Mouse (Mus musculus) midbrain, embryonic 12.5 days (tissue): ENCODE data around the gene Atp8b3. TPM values are rescaled to one million over a fixed set of nuclear protein-coding genes. Genes with fewer than 3 reads are reported as not detected.

Source experiments
- ATAC-seq: fragments of 200-750 bp; cut with Nextera tagmentation; 2 replicates; pipeline ENCODE4 v1.8.0; 2017; ENCODE audit warnings: low read depth, moderate TSS enrichment, moderate library complexity; ENCODE audit not compliant: low FRiP score
- H3K27ac ChIP-seq: fragments of 300-500 bp; sonication (generic); replicated peaks from 2 replicates; pipeline ENCODE4 v1.5.1; 2016; ENCODE audit warnings: mild to moderate bottlenecking
- H3K27me3 ChIP-seq: fragments of 300-500 bp; sonication (generic); 2 replicates; pipeline ENCODE4 v1.6.1; 2016; ENCODE audit warnings: mild to moderate bottlenecking
- H3K36me3 ChIP-seq: fragments of 300-500 bp; sonication (generic); 2 replicates; pipeline ENCODE4 v1.6.1; 2016
- H3K4me1 ChIP-seq: fragments of 300-500 bp; sonication (generic); 2 replicates; pipeline ENCODE4 v1.6.1; 2016
- H3K4me2 ChIP-seq: fragments of 300-500 bp; sonication (generic); replicated peaks from 2 replicates; pipeline ENCODE4 v1.6.1; 2016; ENCODE audit warnings: mild to moderate bottlenecking, moderate library complexity
- H3K4me3 ChIP-seq: fragments of 300-500 bp; sonication (generic); 2 replicates; pipeline ENCODE4 v1.5.1; 2016; ENCODE audit warnings: mild to moderate bottlenecking
- H3K9ac ChIP-seq: fragments of 300-500 bp; sonication (generic); replicated peaks from 2 replicates; pipeline ENCODE4 v1.6.1; 2016; ENCODE audit warnings: mild to moderate bottlenecking, moderate library complexity
- H3K9me3 ChIP-seq: fragments of 300-500 bp; sonication (generic); 2 replicates; pipeline ENCODE4 v1.6.1; 2016; ENCODE audit warnings: mild to moderate bottlenecking
- WGBS: fragments of 180-500 bp; shearing (Covaris S2); methylation state at CpG from one replicate; pipeline ENCODE4 v1.1.7; 2016; 5-methylcytosine and 5-hydroxymethylcytosine counted together
- polyA plus RNA-seq: library from polyadenylated mRNA; unstranded; fragments of >200 nt; fragmentation: Nextera tagmentation; extraction: Ambion mirVana; gene quantifications from 2 replicates; pipeline ENCODE4 v1.2.1, GENCODE M21; 2016

The Atp8b3 gene
- polyA plus RNA-seq, 1 experiment from 2014 or later, result 0.78 TPM

DNA sequence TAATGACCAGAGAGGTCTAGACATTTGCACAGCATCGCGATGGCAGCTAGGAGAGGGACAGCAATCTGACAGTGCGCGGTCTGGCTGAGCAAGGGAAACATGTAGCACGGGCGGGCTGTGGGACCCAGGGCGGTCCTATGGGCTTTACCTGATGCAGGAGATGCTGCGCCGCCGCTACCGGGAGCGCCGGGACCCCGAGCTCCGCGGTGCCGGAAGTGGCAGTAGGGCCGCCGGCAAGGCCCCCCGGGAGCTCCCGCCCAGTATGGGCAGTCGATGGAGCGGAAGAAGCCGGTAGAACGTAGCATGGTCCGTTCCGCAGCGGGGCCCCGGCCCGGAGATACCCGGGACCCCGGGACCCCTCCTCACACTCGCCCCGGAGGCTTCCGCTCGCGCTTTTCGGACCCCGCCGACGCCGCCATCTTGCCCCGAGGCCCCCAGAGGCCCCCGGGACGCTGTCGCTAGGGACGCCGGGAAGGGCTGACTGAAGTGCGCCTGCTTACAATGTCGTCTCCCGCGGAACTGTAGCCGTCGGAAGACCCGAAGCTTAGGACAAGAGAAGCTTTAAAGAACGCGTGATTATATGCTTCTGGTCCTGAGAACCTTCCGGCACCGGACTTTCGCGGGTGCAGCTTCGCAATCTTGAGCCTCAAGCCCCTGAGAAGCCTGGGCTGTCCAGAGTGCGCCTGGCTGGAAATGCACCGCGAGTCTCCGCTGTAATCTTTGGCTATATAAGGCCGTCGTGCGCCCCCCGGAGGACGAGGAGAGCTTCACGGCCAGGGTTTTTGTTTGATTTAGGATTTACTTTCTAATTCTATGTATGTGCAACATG is 22.4 kb upstream of the Atp8b3 start, which contains the start of gene Rexo1:
Rexo1 (minus strand) TSS at position 445 of the 829 bp plus-strand sequence.
- H3K27ac ChIP-seq, result peak within 1 kb of the TSS; percentile 87
- no peaks in the 10 kb centered on the region for H3K27me3 ChIP-seq
- H3K9me3 ChIP-seq, result no peaks in the 10 kb centered on the region
- under 1% methylated on average over 71 of the region's 72 CpGs for WGBS
- H3K9ac ChIP-seq, result peak within 1 kb of the TSS; percentile 89
- peak within 1 kb of the TSS; percentile 95 for H3K4me3 ChIP-seq
- H3K4me2 ChIP-seq, result peak within 1 kb of the TSS; percentile 93
- ATAC-seq, result peak; percentile 70
- H3K4me1 ChIP-seq, result peaks cover 45% of the 10 kb centered on the region
- no peaks in the 10 kb centered on the region for H3K36me3 ChIP-seq

DNA sequence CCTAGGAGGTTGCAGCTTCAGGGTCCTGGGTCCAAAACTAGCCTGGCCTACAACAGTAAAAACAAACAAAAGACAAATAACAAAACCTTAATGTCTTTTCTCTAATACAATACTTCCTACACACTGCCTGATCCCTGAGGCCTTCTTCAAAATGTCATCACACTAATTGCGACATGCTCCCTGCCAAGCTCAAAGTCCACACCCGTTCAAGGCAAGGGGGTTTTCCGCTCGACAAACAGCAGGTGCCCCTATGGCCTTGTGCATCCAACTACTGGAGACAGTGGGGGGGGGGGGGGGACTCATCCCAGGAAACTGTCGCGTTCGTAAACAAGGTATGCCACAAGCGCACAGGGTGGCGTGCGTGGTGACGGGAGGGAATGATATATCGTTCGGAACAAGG is 21.7 kb upstream of the Atp8b3 start:
- Histone ChIP-seq H3K27me3 (no peaks in the 10 kb centered on the region), H3K4me2 (peak overlapping the region; percentile 93), H3K27ac (no peak overlapping the region; the same call in 1 of the 2 replicates), H3K9ac (peak overlapping the region; percentile 89), H3K4me1 (peaks cover 38% of the 10 kb centered on the region), H3K9me3 (no peaks in the 10 kb centered on the region), H3K4me3 (peak overlapping the region; percentile 95), H3K36me3 (no peaks in the 10 kb centered on the region)
- 2% methylated on average over 13 of the region's 13 CpGs for WGBS
- ATAC-seq, result no peak; the same call in 1 of the 2 replicates

DNA sequence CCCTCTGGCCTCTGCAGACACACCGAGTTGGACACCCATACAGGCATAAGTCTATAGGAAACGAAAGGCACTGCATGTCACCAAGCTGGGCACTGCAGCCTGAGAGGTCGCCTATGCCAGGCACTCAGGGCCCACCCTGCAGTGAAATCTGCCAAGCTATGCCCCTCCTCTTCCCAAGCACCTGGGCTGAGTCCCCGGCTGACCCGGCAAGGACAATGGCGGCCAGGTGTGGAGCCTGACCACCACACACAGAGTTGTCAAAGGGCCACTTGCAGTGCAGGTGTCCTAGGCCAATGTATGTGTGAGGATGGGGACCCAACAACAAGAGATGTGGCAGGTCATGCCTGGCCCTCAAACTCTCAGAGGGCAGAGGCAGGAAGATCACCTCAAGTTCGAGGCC is 20.5 kb upstream of the Atp8b3 start:
- H3K9ac ChIP-seq, result no peak overlapping the region; the same call in 1 of the 2 replicates
- H3K4me1 ChIP-seq, result peaks cover 37% of the 10 kb centered on the region
- H3K4me2 ChIP-seq, result no peak overlapping the region
- no peaks in the 10 kb centered on the region for H3K27me3 ChIP-seq
- H3K36me3 ChIP-seq, result no peaks in the 10 kb centered on the region
- H3K27ac ChIP-seq, result no peak overlapping the region
- H3K9me3 ChIP-seq, result no peaks in the 10 kb centered on the region
- WGBS, result 90% methylated on average over 7 of the region's 7 CpGs
- no peak for ATAC-seq
- no peak overlapping the region for H3K4me3 ChIP-seq

DNA sequence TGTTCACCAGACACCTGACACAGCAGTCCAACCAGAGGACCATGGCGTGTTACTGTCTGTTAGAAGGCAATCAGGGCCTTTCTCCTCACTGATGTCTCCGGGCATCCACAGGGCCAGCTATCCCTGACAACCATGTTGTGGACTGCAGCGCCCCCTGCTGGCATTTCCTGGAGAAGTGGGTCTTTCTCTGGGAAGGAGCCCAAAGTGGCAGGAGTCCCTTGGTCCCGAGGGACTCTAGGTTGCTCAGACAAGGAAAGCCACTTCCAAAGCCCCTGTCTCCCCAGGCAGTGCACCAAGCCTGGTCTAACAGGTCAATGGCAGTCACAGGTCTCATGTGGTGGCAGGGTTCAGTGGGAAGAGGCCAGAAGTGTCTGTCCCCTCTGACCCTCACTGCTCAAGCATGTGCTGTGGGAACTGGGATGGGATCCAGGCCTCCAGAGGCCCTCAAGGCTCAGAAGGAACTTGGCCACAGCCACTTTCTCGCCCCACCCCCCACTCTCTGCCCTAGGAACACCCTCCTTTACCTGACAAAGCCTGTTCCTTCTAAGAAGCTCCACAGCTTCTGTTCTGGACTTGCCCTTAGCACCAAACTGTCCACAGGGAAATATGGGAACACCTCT is 18.5 kb upstream of the Atp8b3 start:
- WGBS, result 32% methylated on average over 5 of the region's 5 CpGs
- Histone ChIP-seq H3K36me3 (no peaks in the 10 kb centered on the region), H3K4me2 (no peak overlapping the region), H3K4me3 (no peak overlapping the region), H3K4me1 (peaks cover 36% of the 10 kb centered on the region), H3K9ac (0 out of 2 replicates have a peak overlapping the region, but pooled peaks have one; percentile 20), H3K27ac (no peak overlapping the region; the same call in 1 of the 2 replicates), H3K9me3 (no peaks in the 10 kb centered on the region), H3K27me3 (no peaks in the 10 kb centered on the region)
- ATAC-seq, result no peak

DNA sequence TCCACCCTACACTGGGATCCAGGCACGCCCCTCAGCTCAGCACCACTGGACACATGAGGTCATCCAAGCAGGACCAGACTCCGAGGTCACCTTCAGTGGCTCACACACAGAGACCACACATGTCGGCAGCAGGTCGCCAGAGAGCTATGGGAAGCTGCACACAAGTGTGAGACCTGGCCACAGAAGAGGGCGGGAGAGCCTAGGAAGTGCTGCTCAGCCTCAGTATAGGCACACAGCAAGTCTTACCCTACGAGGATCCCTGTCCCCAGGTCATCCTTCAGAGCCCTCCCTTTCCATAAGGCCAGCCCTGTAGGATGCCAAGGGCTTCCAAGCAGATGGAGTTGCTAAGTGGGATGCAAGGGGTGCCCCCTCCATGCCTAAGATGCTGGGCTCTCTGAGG is 15.1 kb upstream of the Atp8b3 start:
- Histone ChIP-seq H3K27ac (no peak overlapping the region), H3K9ac (no peak overlapping the region), H3K4me3 (no peak overlapping the region), H3K36me3 (peaks cover 19% of the 10 kb centered on the region), H3K4me2 (no peak overlapping the region), H3K9me3 (no peaks in the 10 kb centered on the region), H3K4me1 (peaks cover 11% of the 10 kb centered on the region), H3K27me3 (no peaks in the 10 kb centered on the region)
- 90% methylated on average over 6 of the region's 6 CpGs for WGBS
- ATAC-seq, result no peak

DNA sequence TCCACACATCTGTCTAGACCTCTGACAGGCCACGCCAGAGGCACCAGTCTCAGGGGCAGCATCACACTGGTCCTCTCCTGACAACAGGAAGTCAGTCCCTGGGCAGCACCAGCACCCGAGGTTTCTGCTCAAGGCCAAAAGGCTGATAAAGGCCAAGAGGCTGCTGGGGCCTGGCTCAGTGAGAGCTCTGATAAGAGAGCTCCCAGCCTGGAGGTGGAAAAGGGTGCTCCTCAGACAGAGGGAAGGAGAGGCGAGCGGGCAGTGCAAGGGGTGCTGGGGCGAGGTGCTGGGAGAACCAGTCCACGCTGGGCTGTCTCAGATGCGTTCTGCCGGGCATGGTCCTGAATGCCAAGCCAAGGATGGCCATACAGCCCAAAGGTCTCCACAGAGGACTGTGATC is 14.7 kb upstream of the Atp8b3 start:
- Histone ChIP-seq H3K9me3 (no peaks in the 10 kb centered on the region), H3K4me3 (no peak overlapping the region), H3K27me3 (no peaks in the 10 kb centered on the region), H3K9ac (no peak overlapping the region), H3K4me1 (peaks cover 9% of the 10 kb centered on the region), H3K36me3 (peaks cover 22% of the 10 kb centered on the region), H3K4me2 (no peak overlapping the region), H3K27ac (no peak overlapping the region)
- WGBS, result 88% methylated on average over 8 of the region's 8 CpGs
- ATAC-seq, result no peak

DNA sequence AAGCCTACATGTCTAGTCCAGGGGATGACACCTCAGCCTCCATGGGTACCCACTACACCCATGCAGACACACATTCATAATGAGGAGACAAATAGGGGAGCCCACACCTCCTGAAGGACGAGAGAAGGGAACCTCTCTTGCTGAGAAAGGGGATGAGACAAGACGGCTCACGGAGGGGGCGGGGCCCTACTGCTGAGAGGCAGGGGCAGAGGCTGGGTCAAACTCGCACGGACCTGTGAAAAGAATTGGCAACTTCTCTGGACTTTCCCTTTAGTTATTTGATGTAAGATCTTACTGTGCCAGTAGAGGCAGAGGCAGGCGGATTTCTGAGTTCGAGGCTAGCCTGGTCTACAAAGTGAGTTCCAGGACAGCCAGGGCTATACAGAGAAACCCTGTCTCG is 13.4 kb upstream of the Atp8b3 start:
- no peak for ATAC-seq
- no peaks in the 10 kb centered on the region for H3K4me1 ChIP-seq
- no peak overlapping the region for H3K27ac ChIP-seq
- H3K4me3 ChIP-seq, result no peak overlapping the region
- H3K4me2 ChIP-seq, result no peak overlapping the region
- H3K9me3 ChIP-seq, result no peaks in the 10 kb centered on the region
- WGBS, result 60% methylated on average over 9 of the region's 9 CpGs
- H3K36me3 ChIP-seq, result peaks cover 34% of the 10 kb centered on the region
- no peaks in the 10 kb centered on the region for H3K27me3 ChIP-seq
- H3K9ac ChIP-seq, result no peak overlapping the region

DNA sequence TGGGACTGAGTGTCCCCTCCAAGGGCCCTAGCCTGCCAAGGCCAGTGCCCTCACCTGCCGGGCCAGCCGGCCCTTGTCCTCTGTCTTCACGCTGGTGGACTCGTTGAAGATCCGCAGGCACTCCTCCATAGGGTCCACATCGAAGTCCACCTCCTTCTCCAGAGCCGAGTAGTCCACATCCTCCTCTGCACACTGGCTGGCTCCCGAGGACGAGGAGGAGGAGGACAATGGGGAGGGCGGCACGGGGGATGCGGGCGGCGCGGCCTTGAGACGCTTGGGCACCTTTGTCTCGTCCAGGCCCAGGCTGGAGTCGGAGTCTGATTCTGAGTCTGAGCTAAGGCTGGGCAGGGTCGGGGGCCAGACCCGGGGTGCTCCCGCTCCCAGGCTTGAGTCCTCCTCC is 10.4 kb upstream of the Atp8b3 start:
- Histone ChIP-seq H3K4me1 (no peaks in the 10 kb centered on the region), H3K4me2 (no peak overlapping the region), H3K4me3 (no peak overlapping the region), H3K27ac (no peak overlapping the region), H3K9me3 (no peaks in the 10 kb centered on the region), H3K36me3 (peaks cover 65% of the 10 kb centered on the region), H3K27me3 (no peaks in the 10 kb centered on the region), H3K9ac (no peak overlapping the region)
- WGBS, result 89% methylated on average over 21 of the region's 21 CpGs
- no peak for ATAC-seq

DNA sequence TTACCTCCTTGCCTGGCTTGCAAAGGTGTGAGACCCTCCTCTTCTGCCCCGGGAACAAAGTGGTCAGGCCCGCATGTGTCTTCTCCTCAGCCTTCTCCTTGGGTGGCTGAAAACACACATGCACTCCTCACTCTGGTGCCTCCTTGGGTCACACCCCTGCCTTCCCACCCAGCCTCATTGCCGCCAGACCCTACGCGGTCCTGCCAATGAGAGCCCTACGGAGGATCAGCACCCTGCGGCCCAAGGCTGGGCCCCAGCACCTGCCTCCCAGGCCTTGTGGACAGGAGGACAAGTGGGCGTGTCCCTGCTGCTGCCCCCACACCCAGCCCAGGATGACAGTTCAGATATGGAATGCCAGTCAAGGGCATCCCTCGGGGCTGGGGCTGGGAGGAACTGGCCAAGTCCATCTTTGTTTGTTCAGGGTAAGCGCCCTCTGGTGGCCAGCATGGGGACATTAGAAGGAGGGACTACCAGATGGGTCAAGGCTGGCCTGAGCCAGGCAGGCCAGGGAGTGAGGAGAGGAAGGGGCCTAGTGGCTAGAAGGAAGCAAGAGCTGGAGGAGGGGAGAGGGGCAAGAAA is 9.6 kb upstream of the Atp8b3 start:
- H3K36me3 ChIP-seq, result peaks cover 73% of the 10 kb centered on the region
- H3K27ac ChIP-seq, result no peak overlapping the region
- H3K9me3 ChIP-seq, result no peaks in the 10 kb centered on the region
- H3K27me3 ChIP-seq, result no peaks in the 10 kb centered on the region
- 80% methylated on average over 10 of the region's 10 CpGs for WGBS
- no peak overlapping the region for H3K9ac ChIP-seq
- H3K4me1 ChIP-seq, result no peaks in the 10 kb centered on the region
- H3K4me2 ChIP-seq, result no peak overlapping the region
- peak; percentile 75 for ATAC-seq
- no peak overlapping the region for H3K4me3 ChIP-seq

DNA sequence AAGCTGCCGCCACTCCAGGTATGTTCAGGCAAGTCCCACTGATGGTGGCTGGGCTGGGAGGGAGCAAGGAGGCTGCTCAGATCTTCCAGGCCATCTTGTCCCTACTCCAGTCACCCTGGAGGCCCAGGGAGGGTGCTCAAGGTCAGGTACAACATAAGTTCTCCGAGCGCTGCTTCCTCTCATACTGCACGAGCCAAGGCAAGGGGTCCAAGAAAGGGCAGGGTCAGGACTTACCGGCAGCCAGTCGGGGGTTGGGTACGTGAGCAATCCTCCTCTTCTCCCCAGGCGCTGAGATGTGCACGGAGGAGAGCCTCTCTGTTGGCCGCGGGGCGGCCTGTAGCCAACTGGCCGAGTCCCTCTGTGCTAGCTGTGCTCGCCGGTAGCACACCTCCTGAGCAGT is 8.6 kb upstream of the Atp8b3 start:
- no peak for ATAC-seq
- no peak overlapping the region for H3K4me2 ChIP-seq
- H3K9ac ChIP-seq, result no peak overlapping the region
- peaks cover 83% of the 10 kb centered on the region for H3K36me3 ChIP-seq
- WGBS, result 90% methylated on average over 15 of the region's 15 CpGs
- H3K4me1 ChIP-seq, result no peaks in the 10 kb centered on the region
- no peak overlapping the region for H3K27ac ChIP-seq
- no peak overlapping the region for H3K4me3 ChIP-seq
- H3K9me3 ChIP-seq, result no peaks in the 10 kb centered on the region
- no peaks in the 10 kb centered on the region for H3K27me3 ChIP-seq

DNA sequence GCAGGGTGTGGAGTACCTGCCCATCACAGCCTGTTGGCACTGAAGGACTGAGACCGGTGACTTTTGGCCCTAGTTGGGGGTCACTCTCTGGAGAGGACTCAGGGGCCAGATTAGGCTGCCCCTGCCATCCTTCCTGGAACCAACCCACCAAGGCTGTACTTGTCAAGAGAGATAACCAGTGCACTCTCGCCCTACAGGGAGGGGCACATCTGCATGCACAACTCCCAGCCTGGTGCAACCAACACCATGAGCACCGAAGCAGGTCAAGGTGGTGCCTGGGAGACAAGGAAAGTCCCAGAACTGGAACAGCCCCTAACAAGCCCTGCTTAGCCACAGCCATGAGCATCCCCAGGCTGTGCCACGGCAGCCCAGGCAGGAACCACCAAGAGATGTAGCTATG is 8.0 kb upstream of the Atp8b3 start:
- Histone ChIP-seq H3K4me1 (no peaks in the 10 kb centered on the region), H3K4me3 (no peak overlapping the region), H3K4me2 (no peak overlapping the region), H3K9ac (no peak overlapping the region), H3K27ac (no peak overlapping the region), H3K27me3 (no peaks in the 10 kb centered on the region), H3K36me3 (peaks cover 89% of the 10 kb centered on the region), H3K9me3 (no peaks in the 10 kb centered on the region)
- no peak for ATAC-seq
- 96% methylated on average over 4 of the region's 4 CpGs for WGBS

DNA sequence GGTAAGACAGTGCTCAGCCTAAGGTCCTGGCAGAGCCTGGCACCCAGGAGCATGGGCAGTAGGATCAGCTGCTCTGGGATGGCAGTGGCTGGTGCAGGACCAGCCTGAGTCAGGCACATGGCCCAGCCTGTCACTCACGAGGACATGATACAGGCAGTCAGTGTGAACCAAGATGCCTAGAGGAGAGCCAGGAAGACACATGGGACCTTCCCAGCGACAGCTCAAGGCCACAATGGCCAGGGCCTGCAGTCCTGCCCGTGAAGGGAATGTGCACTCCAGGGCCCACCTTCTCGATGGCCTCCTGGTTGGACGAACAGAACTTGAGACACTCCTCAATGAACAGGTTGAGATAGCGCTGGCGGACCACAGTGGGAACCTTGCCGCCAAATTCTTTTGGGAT is 6.7 kb upstream of the Atp8b3 start:
- ATAC-seq, result no peak
- Histone ChIP-seq H3K4me1 (no peaks in the 10 kb centered on the region), H3K4me2 (no peak overlapping the region), H3K36me3 (peaks cover 95% of the 10 kb centered on the region), H3K9ac (no peak overlapping the region), H3K27me3 (no peaks in the 10 kb centered on the region), H3K27ac (no peak overlapping the region), H3K9me3 (no peaks in the 10 kb centered on the region), H3K4me3 (no peak overlapping the region)
- WGBS, result 90% methylated on average over 8 of the region's 8 CpGs
